Comparison of ENCODE assay signal across 14 mouse cellular contexts in the genomic region with DNA sequence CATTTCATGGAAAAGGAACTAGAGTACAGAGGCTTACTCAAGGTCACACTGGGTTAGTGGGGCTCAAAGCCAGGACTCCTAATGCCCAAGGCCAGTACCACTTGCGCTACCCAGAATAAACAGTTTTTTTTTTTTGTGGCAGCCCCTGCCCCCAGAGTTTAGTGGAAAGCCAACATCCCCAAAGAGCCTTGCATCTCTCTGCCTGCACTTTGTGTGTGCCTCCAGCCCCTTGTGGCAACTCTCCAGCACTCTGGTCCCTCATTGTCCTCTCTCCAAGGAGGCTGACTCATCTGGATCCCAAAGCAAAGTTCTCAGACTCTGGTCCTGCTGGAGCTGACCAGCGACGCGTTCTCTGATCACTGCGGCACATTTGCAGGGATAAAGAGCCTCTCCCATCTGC. TPM values are rescaled to one million over a fixed set of nuclear protein-coding genes. Genes with fewer than 3 reads are reported as not detected.
DNase-seq lines count a peak whose midpoint lies in the region; ATAC-seq and TF ChIP-seq lines count a peak whose summit lies in the region.
"Had no signal": no experiment of that assay in that cellular context is flagged by ENCODE, and none has a peak within 500 bp of the region (broad histone marks: within the 10 kb centered on the region; RNA-seq: fewer than 3 reads in every experiment).

No protein-coding gene starts in this region.

- H3K4me3 ChIP-seq in forebrain, postnatal 0 days (ENCODE audit: low read depth, low read length): no peak overlapping the region
- no peak overlapping the region for H3K4me3 ChIP-seq in forebrain, embryonic 12.5 days (replicated peaks)
- H3K4me3 ChIP-seq in lung, embryonic 14.5 days (ENCODE audit: low read depth, low read length): no peak overlapping the region
- no peak overlapping the region for H3K4me3 ChIP-seq in lung, adult 2 months (replicated peaks; ENCODE audit: extremely low read depth, low read depth, low read length)

- DNase-seq in forebrain, postnatal 0 days: peak; percentile 22
- peak; percentile 23 for DNase-seq in lung, embryonic 14.5 days
- no peak for DNase-seq in lung, adult 2 months
- peak; percentile 58 to 75 for DNase-seq in adrenal gland, postnatal 36 days
- peak; percentile 18 for DNase-seq in lung, postnatal 36 days
- no peak for DNase-seq in B cell, adult 2 months
- no peak for DNase-seq in spleen, postnatal 10 days (ENCODE audit: low spot score in 2 of 2)

- no peaks in the 10 kb centered on the region for H3K27me3 ChIP-seq in forebrain, postnatal 0 days (ENCODE audit: insufficient read depth, low read length)
- no peaks in the 10 kb centered on the region for H3K27me3 ChIP-seq in forebrain, embryonic 12.5 days
- H3K27me3 ChIP-seq in lung, embryonic 14.5 days (ENCODE audit: insufficient read depth, low read length): no peaks in the 10 kb centered on the region

- no peak overlapping the region for H3K4me2 ChIP-seq in forebrain, postnatal 0 days (ENCODE audit: low read depth)
- H3K4me2 ChIP-seq in forebrain, embryonic 12.5 days: no peak overlapping the region
- H3K4me2 ChIP-seq in lung, embryonic 14.5 days: no peak overlapping the region
- H3K4me2 ChIP-seq: midbrain, embryonic 11.5 days had no signal

- H3K9me3 ChIP-seq in forebrain, postnatal 0 days (ENCODE audit: low read length): no peaks in the 10 kb centered on the region
- no peaks in the 10 kb centered on the region for H3K9me3 ChIP-seq in forebrain, embryonic 12.5 days
- H3K9me3 ChIP-seq in lung, embryonic 14.5 days (ENCODE audit: low read depth, low read length): no peaks in the 10 kb centered on the region

- no peaks in the 10 kb centered on the region for H3K36me3 ChIP-seq in forebrain, postnatal 0 days (ENCODE audit: insufficient read depth)
- no peaks in the 10 kb centered on the region for H3K36me3 ChIP-seq in forebrain, embryonic 12.5 days (replicated peaks)
- no peaks in the 10 kb centered on the region for H3K36me3 ChIP-seq in lung, embryonic 14.5 days (ENCODE audit: insufficient read depth)

- TF ChIP-seq POLR2A in lung, adult 2 months (IDR thresholded peaks at IDR 0.05; ENCODE audit: borderline replicate concordance, extremely low read depth, low read depth, low read length): no peak

- H3K27ac ChIP-seq in forebrain, postnatal 0 days (ENCODE audit: low read depth, low read length): no peak overlapping the region
- H3K27ac ChIP-seq in forebrain, embryonic 12.5 days: no peak overlapping the region
- no peak overlapping the region for H3K27ac ChIP-seq in lung, embryonic 14.5 days (ENCODE audit: low read depth)
- H3K27ac ChIP-seq: liver, embryonic 14.5 days had no signal

- WGBS in forebrain, postnatal 0 days: 60% methylated on average over 5 of the region's 5 CpGs
- WGBS in forebrain, embryonic 12.5 days: 79% methylated on average over 5 of the region's 5 CpGs
- WGBS in lung, embryonic 14.5 days: 72% methylated on average over 5 of the region's 5 CpGs
- WGBS in lung, adult 2 months: 61% methylated on average over 5 of the region's 5 CpGs

- H3K9ac ChIP-seq in forebrain, postnatal 0 days: no peak overlapping the region
- H3K9ac ChIP-seq in forebrain, embryonic 12.5 days: no peak overlapping the region
- no peak overlapping the region for H3K9ac ChIP-seq in lung, embryonic 14.5 days
- H3K9ac ChIP-seq: liver, embryonic 14.5 days had no signal

- ATAC-seq in forebrain, postnatal 0 days: no peak
- ATAC-seq in forebrain, embryonic 12.5 days (ENCODE audit: low FRiP score): no peak
- no peak for ATAC-seq in lung, embryonic 14.5 days (ENCODE audit: insufficient read depth)
- ATAC-seq: intestine, postnatal 0 days had no signal

- no peaks in the 10 kb centered on the region for H3K4me1 ChIP-seq in forebrain, postnatal 0 days (ENCODE audit: insufficient read depth)
- H3K4me1 ChIP-seq in forebrain, embryonic 12.5 days: no peaks in the 10 kb centered on the region
- H3K4me1 ChIP-seq in lung, embryonic 14.5 days (ENCODE audit: insufficient read depth): no peaks in the 10 kb centered on the region
- H3K4me1 ChIP-seq in lung, adult 2 months (ENCODE audit: control insufficient read depth, insufficient read depth, low read length): peaks cover 3% of the 10 kb centered on the region; the same call in 1 of the 2 replicates

- TF ChIP-seq CTCF in forebrain, postnatal 0 days (IDR thresholded peaks at IDR 0.05; ENCODE audit: low read depth): no peak
- TF ChIP-seq CTCF in lung, embryonic 14.5 days (IDR thresholded peaks at IDR 0.05; ENCODE audit: low read depth): no peak
- no peak for TF ChIP-seq CTCF in lung, adult 2 months (IDR thresholded peaks at IDR 0.05; ENCODE audit: insufficient read depth, low read length)

RNA-seq across cellular contexts. Expression of a gene that starts 18.7 kb away (rescaled TPM):
- not detected in 2 replicates for total RNA-seq in forebrain, postnatal 0 days (2014; rRNA removed)
- not detected in 2 replicates for polyA plus RNA-seq in forebrain, postnatal 0 days (2015; fragmentation: Nextera tagmentation; extraction: Ambion mirVana)
- polyA plus RNA-seq in forebrain, embryonic 12.5 days (2016; fragmentation: Nextera tagmentation; extraction: Ambion mirVana): not detected in 2 replicates
- polyA plus RNA-seq in lung, embryonic 14.5 days (2014; fragmentation: Nextera tagmentation; extraction: Ambion mirVana): not detected in 2 replicates
- 0.11 and 0.25 TPM in 2 replicates for polyA plus RNA-seq in lung, adult 2 months (2012; rRNA removed)
- total RNA-seq in adrenal gland, postnatal 36 days (2021): not detected
- total RNA-seq: left cerebral cortex, adult 18-20 months had no signal
- polyA plus RNA-seq: heart, embryonic 16.5 days; intestine, postnatal 0 days; liver, embryonic 14.5 days; midbrain, embryonic 11.5 days; neural tube, embryonic 14.5 days had no signal

Comparison
In these comparisons a context has a peak if more than half of its experiments do, and no peak if none do; other contexts are left out.
1. DNase-seq: peak in forebrain, postnatal 0 days (single experiment), lung, embryonic 14.5 days (single experiment), adrenal gland, postnatal 36 days (2 of 2) and lung, postnatal 36 days (single experiment); none in lung, adult 2 months (single experiment), B cell, adult 2 months (0 of 2) and spleen, postnatal 10 days (0 of 2).